Mouse (Mus musculus) G1E (cell line): ENCODE results near the gene Peli2. TPM values are rescaled to one million over a fixed set of nuclear protein-coding genes. Genes with fewer than 3 reads are reported as not detected.

Source experiments
- ATAC-seq: 2 replicates; pipeline ENCODE4 v1.8.0; 2016; ENCODE audit warnings: mild to moderate bottlenecking; ENCODE audit not compliant: insufficient number of reproducible peaks, poor library complexity, low FRiP score, severe bottlenecking; ENCODE audit errors: extremely low read depth
- DNase-seq: peaks from one replicate; pipeline ENCODE4 v3.0.0; 2012; ENCODE audit warnings: low spot score
- H3K27me3 ChIP-seq: 2 replicates; pipeline ENCODE4 v1.6.1; 2012; ENCODE audit warnings: mild to moderate bottlenecking, low read length, inconsistent platforms; ENCODE audit not compliant: insufficient read depth
- H3K36me3 ChIP-seq: replicated peaks from 2 replicates; pipeline ENCODE3; 2012; ENCODE audit warnings: mild to moderate bottlenecking, inconsistent platforms
- H3K4me1 ChIP-seq: 2 replicates; pipeline ENCODE4 v1.6.1; 2012; ENCODE audit warnings: low read depth, low read length, inconsistent platforms, mixed read lengths; ENCODE audit not compliant: insufficient read depth
- H3K4me3 ChIP-seq: 2 replicates; pipeline ENCODE4 v1.5.1; 2012; ENCODE audit warnings: low read depth, mild to moderate bottlenecking, inconsistent platforms, low read length, moderate library complexity, mixed read lengths
- H3K9me3 ChIP-seq: replicated peaks from 2 replicates; pipeline ENCODE4 v1.6.1; 2012; ENCODE audit warnings: inconsistent platforms
- CTCF ChIP-seq: IDR thresholded peaks from 2 replicates; pipeline ENCODE4 v1.5.1; 2012; ENCODE audit warnings: low read depth, low read length, inconsistent platforms, mixed read lengths
- GATA1 ChIP-seq: IDR thresholded peaks from 2 replicates; pipeline ENCODE4 v1.6.1; 2012; ENCODE audit warnings: borderline replicate concordance, low read length, inconsistent platforms, mixed read lengths
- GATA2 ChIP-seq: IDR thresholded peaks from 2 replicates; pipeline ENCODE4 v1.6.1; 2012; ENCODE audit warnings: low read depth, low read length, inconsistent platforms, borderline replicate concordance
- POLR2AphosphoS5 ChIP-seq: IDR thresholded peaks from 2 replicates; pipeline ENCODE4 v1.6.1; 2012; ENCODE audit warnings: low read depth, low read length, inconsistent platforms; ENCODE audit not compliant: insufficient replicate concordance
- TAL1 ChIP-seq: conservative IDR thresholded peaks from 2 replicates; pipeline ENCODE4 v1.6.1; 2012; ENCODE audit warnings: low read depth, low read length, inconsistent platforms, mixed read lengths
- polyA plus RNA-seq: library from polyadenylated mRNA; stranded (reverse); fragments of >175 nt; gene quantifications from 2 replicates; pipeline ENCODE4 v1.2.3, GENCODE M21; 2012
- total RNA-seq, 2 experiments: library from RNA; stranded (forward) in 1 of 2; stranded (reverse) in 1 of 2; fragments of 200-1000 nt in 1 of 2; fragments of >200 nt in 1 of 2; fragmentation: Nextera tagmentation in 1 of 2; gene quantifications; 2 replicates each; pipeline ENCODE4 v1.2.3; 2014 to 2017

The Peli2 gene
- total and polyA plus RNA-seq, 3 experiments: 0.27 TPM; not detected in 2

GRCm38 (mm10) chr14:48166396-48166795, 45.8 kb downstream of the Peli2 start:
- Histone ChIP-seq H3K4me3 (no peak overlapping the region), H3K4me1 (no peaks in the 10 kb centered on the region), H3K9me3 (no peaks in the 10 kb centered on the region), H3K36me3 (no peaks in the 10 kb centered on the region), H3K27me3 (0 out of 2 replicates have a peak, but pooled peaks cover 2% of the 10 kb centered on the region)
- no peak for DNase-seq
- no peak for ATAC-seq
- no peak for TF ChIP-seq GATA1
- no peak for TF ChIP-seq TAL1

- Histone ChIP-seq H3K4me3 (no peak overlapping the region), H3K4me1 (no peaks in the 10 kb centered on the region), H3K36me3 (no peaks in the 10 kb centered on the region), H3K27me3 (0 out of 2 replicates have a peak, but pooled peaks cover 2% of the 10 kb centered on the region), H3K9me3 (no peaks in the 10 kb centered on the region)
- no peak for ATAC-seq
- no peak for DNase-seq
- no peak for TF ChIP-seq TAL1
- no peak for TF ChIP-seq GATA1
- no peak for TF ChIP-seq POLR2AphosphoS5
- no peak for TF ChIP-seq GATA2
- no peak for TF ChIP-seq CTCF
These were observed 46.4 kb downstream of the Peli2 start for GRCm38 (mm10) chr14:48167020-48167419.

- TF ChIP-seq TAL1: no peak
- no peak for TF ChIP-seq CTCF
- no peak for TF ChIP-seq GATA2
- no peak for TF ChIP-seq POLR2AphosphoS5
- no peak for TF ChIP-seq GATA1
- Histone ChIP-seq H3K4me1 (no peaks in the 10 kb centered on the region), H3K27me3 (0 out of 2 replicates have a peak, but pooled peaks cover 2% of the 10 kb centered on the region), H3K4me3 (no peak overlapping the region), H3K36me3 (no peaks in the 10 kb centered on the region), H3K9me3 (no peaks in the 10 kb centered on the region)
- ATAC-seq: no peak
- DNase-seq: no peak
These were observed 47.5 kb downstream of the Peli2 start for GRCm38 (mm10) chr14:48168116-48168515.

DNA sequence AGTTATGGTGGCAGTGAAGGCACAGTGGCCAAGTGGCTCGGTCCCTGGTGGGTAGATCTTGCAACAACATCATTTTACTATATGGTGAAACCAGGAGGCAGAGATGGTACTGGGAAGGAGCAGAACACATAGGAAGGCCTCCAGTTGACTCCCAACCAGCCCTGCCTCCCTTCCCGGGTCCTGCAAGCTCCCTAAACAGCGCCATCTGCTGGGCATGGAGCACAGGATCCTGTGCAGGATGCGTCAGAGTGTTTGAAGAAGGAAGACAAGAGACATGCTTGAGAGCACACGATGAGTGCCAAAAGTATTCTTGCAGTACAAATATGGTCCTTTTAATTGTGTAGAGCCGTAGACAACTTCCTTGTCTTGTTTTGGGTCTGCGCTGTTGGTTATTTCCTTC, 49.3 kb downstream of the Peli2 start:
- no peak for DNase-seq
- no peaks in the 10 kb centered on the region for H3K36me3 ChIP-seq
- ATAC-seq: no peak

GRCm38 (mm10) chr14:48171268-48171667, 50.6 kb downstream of the Peli2 start:
- Histone ChIP-seq H3K4me1 (no peaks in the 10 kb centered on the region), H3K9me3 (no peaks in the 10 kb centered on the region), H3K36me3 (no peaks in the 10 kb centered on the region), H3K4me3 (no peak overlapping the region), H3K27me3 (no peaks in the 10 kb centered on the region)
- DNase-seq (no peak), ATAC-seq (no peak)
- TF ChIP-seq GATA1: no peak

More for the DNA sequence above, 49.3 kb downstream of the Peli2 start:
- no peak for TF ChIP-seq TAL1
- H3K9me3 ChIP-seq: no peaks in the 10 kb centered on the region
- 0 out of 2 replicates have a peak, but pooled peaks cover 2% of the 10 kb centered on the region for H3K27me3 ChIP-seq
- H3K4me1 ChIP-seq: no peaks in the 10 kb centered on the region
- no peak overlapping the region for H3K4me3 ChIP-seq

GRCm38 (mm10) chr14:48172026-48172425, 51.4 kb downstream of the Peli2 start:
- no peaks in the 10 kb centered on the region for H3K36me3 ChIP-seq
- H3K9me3 ChIP-seq: no peaks in the 10 kb centered on the region
- no peak overlapping the region for H3K4me3 ChIP-seq
- TF ChIP-seq GATA1: no peak
- TF ChIP-seq CTCF: no peak
- TF ChIP-seq POLR2AphosphoS5: no peak
- no peak for TF ChIP-seq TAL1
- TF ChIP-seq GATA2: no peak
- DNase-seq (no peak), ATAC-seq (no peak)
- no peaks in the 10 kb centered on the region for H3K27me3 ChIP-seq
- H3K4me1 ChIP-seq: no peaks in the 10 kb centered on the region

- H3K4me1 ChIP-seq: no peaks in the 10 kb centered on the region
- DNase-seq (no peak), ATAC-seq (no peak)
- no peaks in the 10 kb centered on the region for H3K9me3 ChIP-seq
- no peaks in the 10 kb centered on the region for H3K36me3 ChIP-seq
- no peaks in the 10 kb centered on the region for H3K27me3 ChIP-seq
- no peak overlapping the region for H3K4me3 ChIP-seq
- TF ChIP-seq POLR2AphosphoS5 (no peak), GATA2 (no peak), TAL1 (no peak), CTCF (no peak), GATA1 (no peak)
These were observed 52.3 kb downstream of the Peli2 start for GRCm38 (mm10) chr14:48172876-48173275.
